ENCODE assay signal across 20 mouse cellular contexts in the genomic region with DNA sequence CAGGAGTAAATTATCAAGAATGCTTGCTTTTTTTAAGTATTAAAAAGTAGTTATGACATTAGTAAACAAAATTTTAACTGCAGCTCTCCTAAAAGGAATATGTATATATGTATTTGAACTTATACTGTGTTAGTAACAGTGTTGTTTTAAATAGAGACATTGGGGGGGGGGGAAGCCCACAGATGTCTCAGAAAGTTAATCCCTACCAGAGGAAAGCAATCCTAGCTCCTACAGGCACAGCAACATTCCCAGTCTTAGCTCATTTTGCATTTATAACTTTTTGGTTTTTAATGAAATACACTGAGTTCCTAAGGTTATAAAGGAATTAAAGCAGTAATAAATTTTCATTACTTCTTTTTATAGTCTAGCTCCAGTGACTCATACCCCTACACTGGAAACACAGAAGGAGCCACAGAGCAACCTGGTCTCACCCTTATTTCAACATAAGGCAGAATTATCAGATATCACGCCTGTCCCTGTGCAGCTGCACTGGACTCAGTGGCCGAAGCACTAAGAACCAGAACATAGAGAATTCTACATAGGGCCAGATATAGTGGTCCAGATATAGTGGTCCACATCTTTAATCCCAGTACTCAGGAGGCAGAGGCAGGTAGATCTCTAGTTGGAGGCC.
DNase-seq lines count a peak whose midpoint lies in the region; ATAC-seq and TF ChIP-seq lines count a peak whose summit lies in the region.
"Had no signal": no experiment of that assay in that cellular context is flagged by ENCODE, and none has a peak within 500 bp of the region (broad histone marks: within the 10 kb centered on the region; RNA-seq: fewer than 3 reads in every experiment).

No protein-coding gene starts in this region.

- POLR2A ChIA-PET in Patski (lab: Charles Lee): no interaction called here

- H3K4me1 ChIP-seq in limb, embryonic 12.5 days (replicated peaks): peaks cover 21% of the 10 kb centered on the region
- peaks cover 10% of the 10 kb centered on the region; the same call in 1 of the 2 replicates for H3K4me1 ChIP-seq in limb, embryonic 10.5 days
- H3K4me1 ChIP-seq in intestine, postnatal 0 days (replicated peaks; ENCODE audit: control insufficient read depth, insufficient read depth, low read length): no peaks in the 10 kb centered on the region; the same call in 1 of the 2 replicates
- 0 out of 2 replicates have a peak, but pooled peaks cover 1% of the 10 kb centered on the region for H3K4me1 ChIP-seq in cerebellum, adult 2 months (ENCODE audit: control insufficient read depth, insufficient read depth, low read length)

- H3K36me3 ChIP-seq in limb, embryonic 12.5 days: no peaks in the 10 kb centered on the region
- no peaks in the 10 kb centered on the region for H3K36me3 ChIP-seq in limb, embryonic 10.5 days
- H3K36me3 ChIP-seq in intestine, postnatal 0 days (ENCODE audit: control insufficient read depth, insufficient read depth): no peaks in the 10 kb centered on the region
- H3K36me3 ChIP-seq: embryonic facial prominence, embryonic 12.5 days; forebrain, embryonic 15.5 days; hindbrain, embryonic 12.5 days had no signal

- peak; percentile 73 for ATAC-seq in limb, embryonic 12.5 days (ENCODE audit: insufficient number of reproducible peaks, insufficient read depth, low FRiP score, low TSS enrichment, low read depth)
- peak; percentile 81 for ATAC-seq in Patski
- peak; percentile 41; the same call in 1 of the 2 replicates for ATAC-seq in intestine, postnatal 0 days
- ATAC-seq: forebrain, embryonic 15.5 days; hindbrain, embryonic 16.5 days; inflammation-experienced regulatory T-cells, adult 6 months had no signal

- 69% methylated on average over 2 of the region's 2 CpGs for WGBS in limb, embryonic 12.5 days
- WGBS in limb, embryonic 10.5 days: 94% methylated on average over 2 of the region's 2 CpGs
- 36% methylated on average over 2 of the region's 2 CpGs for WGBS in intestine, postnatal 0 days
- WGBS in cerebellum, adult 2 months: 99% methylated on average over 2 of the region's 2 CpGs

- no peak for TF ChIP-seq POLR2A in cerebellum, adult 2 months (IDR thresholded peaks at IDR 0.05; ENCODE audit: borderline replicate concordance, insufficient read depth, low read length)

- in situ Hi-C loops in Patski (cut with MboI; ENCODE audit: low pct_unique_long_range_greater_than_20kb): no loop called here

- no peaks in the 10 kb centered on the region for H3K9me3 ChIP-seq in limb, embryonic 12.5 days
- no peaks in the 10 kb centered on the region for H3K9me3 ChIP-seq in limb, embryonic 10.5 days (replicated peaks)
- H3K9me3 ChIP-seq in intestine, postnatal 0 days (ENCODE audit: control insufficient read depth): no peaks in the 10 kb centered on the region
- H3K9me3 ChIP-seq: embryonic facial prominence, embryonic 12.5 days; forebrain, embryonic 15.5 days; hindbrain, embryonic 12.5 days had no signal

- H3K27ac ChIP-seq in limb, embryonic 12.5 days: no peak overlapping the region
- H3K27ac ChIP-seq in limb, embryonic 10.5 days: no peak overlapping the region
- no peak overlapping the region for H3K27ac ChIP-seq in intestine, postnatal 0 days (ENCODE audit: low read depth, low read length)
- no peak overlapping the region for H3K27ac ChIP-seq in cerebellum, adult 2 months (ENCODE audit: insufficient read depth, low read length)
- H3K27ac ChIP-seq: embryonic facial prominence, embryonic 12.5 days; forebrain, embryonic 15.5 days; hindbrain, embryonic 12.5 days had no signal

- no peak for DNase-seq in limb, embryonic 10.5 days (ENCODE audit: low spot score)
- no peak for DNase-seq in Patski (ENCODE audit: low read depth, low spot score)
- no peak for DNase-seq in urinary bladder, postnatal 10 days (ENCODE audit: low spot score)
- DNase-seq in lung, adult 18-20 months: no peak
- DNase-seq in cerebellum, adult 2 months: no peak
- DNase-seq: adrenal gland, adult 2 months; adrenal gland, postnatal 36 days; B cell, adult 2 months; cerebellum, adult 8-10 months; cerebellum, postnatal 25 days; gastrocnemius, postnatal 25 days; heart, postnatal 10 days; heart, postnatal 4 days had no signal

- H3K4me2 ChIP-seq in limb, embryonic 12.5 days: no peak overlapping the region
- no peak overlapping the region for H3K4me2 ChIP-seq in intestine, postnatal 0 days (replicated peaks; ENCODE audit: low read depth)
- H3K4me2 ChIP-seq: embryonic facial prominence, embryonic 12.5 days; forebrain, embryonic 15.5 days; hindbrain, embryonic 12.5 days had no signal

- no peak overlapping the region for H3K9ac ChIP-seq in limb, embryonic 12.5 days (replicated peaks)
- no peak overlapping the region for H3K9ac ChIP-seq in intestine, postnatal 0 days (ENCODE audit: low read depth, low read length)
- H3K9ac ChIP-seq: embryonic facial prominence, embryonic 12.5 days; forebrain, embryonic 15.5 days; hindbrain, embryonic 12.5 days had no signal

- H3K4me3 ChIP-seq in limb, embryonic 12.5 days (replicated peaks): no peak overlapping the region
- no peak overlapping the region for H3K4me3 ChIP-seq in limb, embryonic 10.5 days
- no peak overlapping the region for H3K4me3 ChIP-seq in intestine, postnatal 0 days (ENCODE audit: low read depth, low read length)
- H3K4me3 ChIP-seq in cerebellum, adult 2 months (replicated peaks; ENCODE audit: insufficient read depth, low read depth, low read length): no peak overlapping the region
- H3K4me3 ChIP-seq: embryonic facial prominence, embryonic 12.5 days; forebrain, embryonic 15.5 days; hindbrain, embryonic 12.5 days had no signal

- CTCF ChIA-PET in Patski (lab: Charles Lee): interaction anchor here (1.0 to 2.9 kb wide), 5 partner anchors 8 to 106 kb away, joined by 3 to 11 read pairs (median 5); no protein-coding TSS in a partner anchor

- no peak for TF ChIP-seq CTCF in Patski (IDR thresholded peaks at IDR 0.05)
- TF ChIP-seq CTCF in intestine, postnatal 0 days (IDR thresholded peaks at IDR 0.05; ENCODE audit: low read depth): no peak
- TF ChIP-seq CTCF in cerebellum, adult 2 months (IDR thresholded peaks at IDR 0.05; ENCODE audit: borderline replicate concordance, insufficient read depth, low read depth, low read length): no peak

- H3K27me3 ChIP-seq in limb, embryonic 12.5 days: no peaks in the 10 kb centered on the region
- H3K27me3 ChIP-seq in limb, embryonic 10.5 days (ENCODE audit: low read depth, poor library complexity, severe bottlenecking): no peaks in the 10 kb centered on the region
- H3K27me3 ChIP-seq in Patski: no peaks in the 10 kb centered on the region
- no peaks in the 10 kb centered on the region for H3K27me3 ChIP-seq in intestine, postnatal 0 days (replicated peaks; ENCODE audit: control insufficient read depth, insufficient read depth, low read length)
- no peaks in the 10 kb centered on the region for H3K27me3 ChIP-seq in cerebellum, adult 2 months (ENCODE audit: control insufficient read depth, insufficient read depth, low read length)
- H3K27me3 ChIP-seq: embryonic facial prominence, embryonic 12.5 days; forebrain, embryonic 15.5 days; hindbrain, embryonic 12.5 days had no signal
